Mouse (Mus musculus) c-Kit-positive CD71-negative TER-119-negative erythroid progenitor cells, embryonic 14.5 days (primary cell): ENCODE data around the gene Sipa1l1.

Experiments used
- DNase-seq: peaks from one replicate; pipeline ENCODE4 v3.0.0-alpha.2; 2013; ENCODE audit warnings: low read depth

The Sipa1l1 gene

DNA sequence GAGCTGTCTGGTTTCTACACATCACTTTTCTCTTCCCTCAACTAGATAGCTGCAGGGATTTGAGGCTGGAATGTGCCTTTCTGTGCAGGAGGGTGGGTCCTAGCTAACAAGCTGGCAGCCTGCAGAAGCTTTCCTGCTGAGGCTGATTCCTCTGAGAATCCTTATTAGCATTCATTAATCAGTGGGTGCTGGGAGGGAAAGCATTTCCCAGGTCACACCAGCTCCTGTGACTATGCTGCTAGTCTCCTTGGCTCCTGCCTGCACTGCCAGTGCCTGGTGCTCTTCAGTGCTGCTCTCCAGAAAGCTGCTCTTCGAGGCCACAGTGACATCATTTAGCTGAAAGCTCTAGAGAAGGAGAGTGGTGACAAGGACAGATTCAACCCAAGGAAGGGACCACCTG is 166.0 kb downstream of the Sipa1l1 start:
- no peak for DNase-seq

DNA sequence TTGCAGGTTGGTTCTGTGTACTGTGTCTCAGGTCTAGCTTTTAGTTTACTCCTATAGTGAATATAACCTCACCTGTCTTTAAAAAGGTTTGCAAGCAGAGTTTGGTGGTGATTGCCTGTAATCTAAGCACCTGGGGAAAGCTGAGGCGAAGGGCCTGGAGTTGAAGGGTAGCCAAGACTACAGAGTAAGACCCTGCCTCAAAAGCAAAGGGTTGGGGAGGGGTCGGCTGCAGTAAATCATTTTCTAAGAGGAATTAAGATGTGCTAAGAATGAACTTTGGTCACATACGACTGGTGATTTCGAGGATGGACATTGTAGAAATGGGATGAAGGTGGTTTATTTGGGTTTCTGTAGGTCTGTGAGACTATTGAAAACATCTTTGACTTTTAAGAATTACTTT is 169.4 kb downstream of the Sipa1l1 start:
- DNase-seq = no peak

DNA sequence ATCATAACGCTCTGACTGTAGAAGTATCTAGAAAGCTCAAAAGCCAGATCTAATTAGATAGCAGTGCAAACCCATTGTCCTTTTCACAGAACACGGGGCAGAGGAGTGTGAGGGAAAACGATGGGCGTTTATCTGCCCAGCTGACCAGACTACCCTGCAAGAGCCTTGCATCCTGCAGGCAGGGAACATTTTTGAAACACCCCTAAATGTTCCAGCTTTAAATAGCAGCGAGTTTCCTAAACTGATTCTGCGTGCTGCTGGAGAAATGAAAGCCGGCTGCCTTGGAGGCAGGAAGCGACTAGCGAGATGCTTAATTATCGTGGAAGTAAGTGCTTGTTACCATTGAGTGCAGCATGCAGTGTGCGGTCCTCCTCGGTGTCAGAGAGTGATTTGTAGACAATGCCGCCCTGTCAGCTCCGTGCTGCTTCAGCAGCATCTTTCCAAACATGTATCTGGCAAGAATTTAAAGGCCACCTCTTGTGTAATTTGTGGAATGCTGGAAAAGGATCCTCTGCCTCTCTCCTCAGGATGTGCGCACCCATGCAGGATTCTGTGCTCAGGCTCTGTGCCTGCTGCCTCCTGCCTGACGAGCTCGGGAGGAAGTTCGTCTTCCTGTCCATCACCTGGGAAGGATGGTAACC is 170.2 kb downstream of the Sipa1l1 start:
- no peak for DNase-seq

DNA sequence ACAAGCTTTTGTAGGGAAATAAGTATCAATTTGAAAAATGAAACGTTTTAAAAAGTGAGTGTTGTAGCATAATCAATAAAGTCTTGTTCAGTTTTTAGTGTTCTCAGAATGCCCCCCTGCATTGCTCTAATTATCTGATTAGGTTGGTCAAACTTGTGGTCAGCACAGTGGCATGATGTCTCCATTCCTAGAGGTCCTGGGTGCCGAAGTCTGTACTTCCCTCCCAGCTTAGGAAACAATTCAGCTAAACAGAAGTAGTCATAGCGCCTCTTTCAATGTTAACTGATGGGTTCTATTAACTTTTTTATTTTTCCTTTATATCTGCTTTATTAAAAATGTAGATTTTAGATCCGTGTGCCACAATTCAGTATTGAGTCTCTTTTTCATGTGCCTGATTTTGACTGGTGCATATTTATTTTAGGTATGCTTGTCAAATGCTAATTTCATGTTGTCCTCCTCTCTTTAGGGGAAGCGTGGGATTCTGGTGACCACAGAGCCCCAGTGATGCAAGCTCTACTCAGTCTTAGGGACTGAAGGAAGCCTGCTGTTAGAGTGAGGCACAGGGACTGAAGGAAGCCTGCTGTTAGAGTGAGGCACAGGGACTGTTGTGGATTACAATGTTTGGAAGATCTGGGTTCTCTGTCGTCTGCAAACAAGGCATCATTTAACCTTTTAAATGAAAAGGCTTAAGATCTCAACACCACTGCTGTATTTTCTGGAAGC is 171.2 kb downstream of the Sipa1l1 start:
- DNase-seq = no peak

DNA sequence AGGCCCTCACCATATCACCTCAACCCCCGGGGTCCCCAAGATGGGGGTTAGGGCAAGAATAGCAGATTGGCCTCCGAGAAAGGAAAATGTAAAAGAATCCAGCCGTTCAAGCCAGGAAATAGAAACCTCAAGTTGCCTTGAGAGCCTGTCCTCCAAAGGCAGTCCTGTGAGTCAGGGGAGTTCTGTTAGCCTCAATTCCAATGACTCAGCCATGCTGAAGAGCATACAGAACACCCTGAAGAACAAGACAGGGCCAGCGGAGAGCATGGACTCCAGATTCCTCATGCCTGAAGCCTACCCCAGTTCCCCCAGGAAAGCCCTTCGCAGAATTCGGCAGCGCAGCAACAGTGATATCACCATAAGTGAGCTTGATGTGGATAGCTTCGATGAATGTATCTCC is 172.1 kb downstream of the Sipa1l1 start:
- DNase-seq = no peak

DNA sequence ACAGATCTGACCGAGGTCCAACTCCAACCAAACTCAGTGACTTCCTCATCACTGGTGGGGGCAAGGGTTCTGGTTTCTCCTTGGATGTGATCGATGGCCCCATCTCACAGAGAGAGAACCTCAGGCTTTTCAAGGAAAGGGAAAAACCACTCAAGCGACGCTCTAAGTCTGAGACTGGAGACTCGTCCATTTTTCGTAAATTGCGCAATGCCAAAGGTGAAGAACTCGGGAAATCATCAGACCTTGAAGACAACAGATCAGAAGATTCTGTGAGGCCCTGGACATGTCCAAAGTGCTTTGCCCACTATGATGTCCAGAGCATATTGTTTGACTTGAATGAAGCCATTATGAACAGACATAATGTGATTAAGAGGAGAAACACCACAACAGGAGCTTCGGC is 172.6 kb downstream of the Sipa1l1 start:
- DNase-seq = no peak

DNA sequence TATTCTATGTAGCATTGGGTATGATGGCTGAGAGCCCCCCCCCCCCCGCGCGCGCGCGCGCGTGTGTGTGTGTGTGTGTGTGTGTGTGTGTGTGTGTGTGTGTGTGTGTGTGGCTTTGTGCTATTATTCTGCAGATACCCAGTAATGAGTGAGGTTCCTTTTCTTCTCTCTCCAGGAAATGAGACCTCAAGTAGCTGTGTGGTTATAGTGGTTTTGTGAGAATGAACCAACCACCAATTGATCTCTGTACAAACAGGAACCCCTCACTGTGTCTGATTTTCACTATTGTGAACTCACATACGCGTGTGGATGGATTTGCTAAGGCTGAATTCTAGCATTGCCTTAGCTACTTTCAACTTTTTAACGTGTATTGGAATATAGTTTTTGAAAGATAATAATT is 181.0 kb downstream of the Sipa1l1 start:
- DNase-seq = peak; percentile 33

DNA sequence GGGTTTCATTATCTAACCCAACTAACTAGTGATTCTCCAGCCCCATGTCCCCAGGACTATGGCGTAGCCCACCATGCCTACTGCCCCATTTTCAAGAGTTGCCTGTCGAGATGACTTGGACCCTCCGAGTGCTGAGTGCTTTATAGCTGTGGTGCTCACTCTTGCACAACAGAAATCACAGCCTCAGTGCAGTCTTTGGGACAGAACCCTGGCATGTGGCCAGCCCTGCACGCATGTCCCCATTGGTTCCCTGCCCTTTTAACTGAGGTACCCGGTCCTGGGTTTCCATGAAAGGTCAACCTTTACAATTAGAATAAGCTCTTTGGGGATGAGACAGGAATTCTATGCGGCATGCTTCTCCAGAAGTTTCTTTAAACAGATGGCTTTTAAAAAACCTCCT is 181.8 kb downstream of the Sipa1l1 start:
- DNase-seq = no peak

DNA sequence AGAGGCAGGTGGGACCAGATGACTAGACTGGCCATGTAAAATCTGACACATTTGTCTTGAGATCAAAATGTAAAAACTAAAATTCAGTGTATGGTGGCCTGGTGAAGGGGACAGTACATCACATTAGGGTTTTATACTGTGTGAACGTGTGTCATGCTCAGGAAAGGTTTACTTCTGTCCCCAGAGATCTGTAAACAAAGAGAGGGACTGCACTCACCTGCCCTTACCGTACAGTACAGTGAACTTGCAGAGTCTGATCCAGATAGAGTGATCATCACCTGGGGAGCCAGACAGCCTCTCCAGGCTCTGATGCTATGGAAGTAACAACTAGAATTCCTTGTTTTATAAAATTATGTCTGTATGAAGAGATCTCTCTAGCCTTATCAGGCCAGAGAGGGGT is 184.5 kb downstream of the Sipa1l1 start:
- DNase-seq = no peak

DNA sequence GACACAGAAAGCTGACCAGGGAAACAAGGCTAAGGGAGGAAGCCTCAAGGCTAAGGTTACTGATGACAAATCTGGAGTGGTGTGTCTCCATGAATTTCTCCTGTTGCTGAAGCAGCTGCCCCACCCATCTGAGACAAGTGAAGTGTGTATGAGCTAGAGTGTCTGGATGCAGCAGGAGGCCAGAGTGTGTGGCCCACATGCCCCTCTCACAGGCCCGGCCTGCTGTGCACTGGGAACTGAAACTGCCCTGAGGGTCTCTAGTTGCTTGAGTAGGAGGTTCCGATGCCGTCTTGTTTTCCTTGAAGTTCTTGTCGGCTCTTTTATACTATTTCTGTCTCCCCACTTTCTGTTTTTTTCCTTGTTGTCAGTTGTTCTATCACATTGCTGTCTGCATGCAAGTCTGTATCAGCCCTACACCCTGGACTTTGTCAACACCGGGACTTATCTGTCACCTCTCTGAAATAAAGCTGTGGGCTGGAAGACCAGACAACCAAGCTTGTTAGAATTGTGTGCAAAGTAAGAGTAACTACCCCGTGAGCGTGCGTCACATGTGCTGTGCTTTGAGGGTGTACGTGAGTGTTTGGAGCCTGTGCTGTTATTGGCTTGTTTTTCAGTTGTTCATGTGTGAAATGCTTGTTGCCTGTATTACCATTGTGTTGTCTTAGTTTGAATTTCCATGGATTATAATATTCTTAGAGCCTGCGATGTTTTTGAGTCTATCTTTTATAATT is 186.5 kb downstream of the Sipa1l1 start:
- no peak for DNase-seq

DNA sequence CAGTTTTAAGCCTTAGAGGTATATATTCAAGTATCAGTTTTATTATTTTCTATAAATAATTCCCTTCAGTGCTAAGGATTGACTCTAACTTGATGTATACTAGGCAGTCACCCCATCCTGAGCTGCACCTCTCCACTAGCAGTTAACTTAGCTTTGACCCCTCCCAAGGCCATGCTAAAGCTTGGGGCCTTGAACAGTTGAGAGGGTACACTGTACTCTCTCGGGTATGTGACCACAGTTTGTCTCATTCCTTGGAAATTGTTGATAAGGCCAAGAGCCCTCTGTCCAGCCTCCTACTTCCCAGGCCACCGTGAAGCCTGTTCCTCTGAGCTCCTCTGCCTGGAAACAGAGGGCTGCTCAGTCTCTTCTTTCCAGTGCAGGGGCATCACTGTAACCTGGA is 187.4 kb downstream of the Sipa1l1 start:
- no peak for DNase-seq

DNA sequence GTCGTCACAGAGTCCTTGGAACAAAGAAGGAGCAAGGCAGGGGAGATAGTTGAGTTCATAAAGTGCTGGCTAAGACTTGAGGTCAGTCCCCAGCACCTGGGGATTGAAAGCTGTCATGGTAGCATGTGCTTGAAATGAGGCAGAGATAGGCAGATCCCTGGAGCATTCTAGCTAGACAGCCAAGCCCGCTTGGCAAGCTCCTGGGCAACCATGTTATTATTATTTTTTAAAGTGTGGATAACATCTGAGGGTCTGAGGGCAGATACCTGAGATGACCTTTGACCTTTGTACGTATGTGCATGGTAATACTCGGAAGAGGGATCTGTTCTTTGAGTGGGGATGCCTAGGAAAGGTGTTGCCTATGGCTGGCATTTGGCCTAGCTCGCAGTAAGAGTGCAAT is 188.3 kb downstream of the Sipa1l1 start:
- DNase-seq = no peak

DNA sequence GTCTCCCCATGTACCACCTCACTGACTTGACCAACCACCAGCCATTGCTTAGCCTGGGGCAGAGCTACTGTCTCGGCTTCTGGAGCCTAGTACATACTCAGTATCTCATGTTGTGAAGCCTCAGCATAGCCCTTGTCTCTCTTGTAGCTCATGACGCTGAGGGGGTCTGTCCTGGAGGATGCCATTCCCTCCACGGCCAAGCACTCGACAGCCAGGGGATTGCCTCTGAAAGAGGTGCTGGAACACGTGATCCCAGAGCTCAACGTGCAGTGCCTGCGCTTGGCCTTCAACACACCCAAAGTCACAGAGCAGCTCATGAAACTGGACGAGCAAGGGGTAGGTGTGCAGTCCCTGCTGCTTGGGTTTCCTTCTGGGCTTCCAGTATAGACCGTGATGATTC is 193.7 kb downstream of the Sipa1l1 start:
- no peak for DNase-seq

DNA sequence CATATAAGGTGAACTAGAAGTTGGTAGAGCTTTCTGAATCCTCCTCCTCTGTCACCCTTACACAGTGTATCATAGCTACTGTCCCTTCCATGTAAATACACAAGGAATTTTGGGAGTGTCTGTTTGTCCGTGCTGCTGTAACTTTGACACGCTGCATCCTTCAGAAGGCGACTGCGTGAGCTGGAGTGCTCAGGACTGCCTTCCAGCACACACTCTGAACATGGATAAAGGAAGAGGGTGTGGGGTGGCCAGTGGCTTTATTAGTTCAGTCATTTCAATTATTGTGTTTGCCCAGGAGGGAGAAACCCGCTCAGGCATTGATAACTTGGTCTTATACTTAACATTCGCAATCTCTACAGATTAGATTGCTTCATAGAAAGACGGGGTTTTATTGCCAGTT is 195.1 kb downstream of the Sipa1l1 start:
- DNase-seq = no peak

DNA sequence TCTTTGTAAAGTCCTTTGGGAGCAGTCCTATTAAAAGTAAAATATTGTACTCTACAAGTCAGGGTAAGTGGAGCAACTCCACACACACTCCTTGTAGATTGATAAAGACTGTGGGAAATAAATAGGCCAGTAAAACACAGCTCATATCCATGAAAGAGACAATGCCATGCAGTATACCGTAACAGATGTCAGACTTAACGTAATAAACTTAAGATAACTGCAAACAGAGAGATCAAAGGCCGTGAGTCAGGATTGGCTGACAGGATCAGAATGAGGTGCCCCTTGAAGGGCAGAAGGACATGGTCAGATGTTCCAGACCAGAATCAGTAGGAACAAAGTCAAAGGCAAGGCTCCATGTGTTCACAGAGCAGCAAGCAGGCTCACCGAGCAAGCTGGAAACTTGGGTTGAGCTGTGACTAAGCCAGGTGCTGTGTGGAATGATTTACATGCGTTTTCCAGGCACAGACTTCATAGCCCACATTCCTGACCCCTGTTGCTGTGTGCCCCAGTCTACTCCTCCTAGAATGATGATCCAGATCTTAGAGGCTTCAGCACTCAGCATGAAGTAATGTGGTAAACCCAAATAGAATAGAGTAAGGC is 196.3 kb downstream of the Sipa1l1 start:
- no peak for DNase-seq

DNA sequence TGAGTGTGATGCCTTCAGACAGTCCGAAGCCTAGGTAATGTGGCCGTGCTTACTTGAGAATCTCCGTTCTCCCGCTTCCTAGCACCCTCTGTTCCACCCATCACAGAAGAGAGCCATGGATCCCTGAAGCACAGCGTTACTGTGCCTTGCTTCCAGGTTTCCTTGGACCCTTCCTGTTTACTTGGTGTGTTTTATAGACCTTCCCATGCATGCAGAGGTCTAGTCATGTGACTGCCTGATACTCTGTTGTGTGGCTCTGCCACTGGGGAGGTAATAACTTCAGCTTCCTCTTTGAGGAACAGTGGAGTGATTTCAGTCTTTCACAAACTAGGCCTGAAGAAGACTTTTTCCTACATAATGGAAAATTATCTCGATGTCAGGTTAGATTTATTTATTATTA is 197.6 kb downstream of the Sipa1l1 start:
- DNase-seq = no peak

DNA sequence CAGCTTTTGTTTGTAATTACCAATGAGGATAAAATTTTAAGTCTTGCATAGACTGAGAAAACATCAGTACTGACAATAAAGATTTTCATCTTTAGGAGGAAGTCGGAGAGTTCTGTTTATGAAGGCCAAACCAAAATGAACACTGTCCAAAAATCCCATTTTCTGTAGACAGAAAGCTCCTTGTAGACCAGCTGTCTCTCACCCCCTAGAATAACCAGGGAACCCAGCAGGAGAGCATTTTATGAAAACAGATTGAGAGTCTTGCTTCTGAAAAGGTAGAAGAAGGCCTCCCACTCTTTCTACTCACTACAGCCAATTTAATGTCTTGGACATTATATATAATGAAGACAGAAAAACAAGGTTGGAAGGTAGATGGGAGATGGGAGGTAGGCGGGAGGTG is 198.2 kb downstream of the Sipa1l1 start:
- no peak for DNase-seq

DNA sequence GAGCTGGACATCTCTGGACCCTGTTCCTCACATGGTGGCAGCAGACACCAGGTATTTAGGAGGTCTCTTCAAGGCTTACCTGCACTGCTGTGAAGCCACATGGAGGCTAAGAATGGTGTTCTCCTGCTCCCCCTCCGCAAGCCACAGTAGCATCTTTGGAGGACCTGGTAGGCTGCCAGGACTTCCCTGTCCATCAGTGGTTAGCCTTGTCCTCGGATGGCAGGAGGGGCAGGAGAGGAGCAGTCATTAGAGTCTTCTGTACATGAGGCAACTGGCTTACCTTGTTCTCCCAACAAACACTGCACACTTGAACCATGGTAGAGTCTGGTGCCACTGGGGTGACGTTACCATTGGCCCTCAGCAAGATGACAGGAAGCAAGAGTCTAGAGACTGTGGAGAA is 198.9 kb downstream of the Sipa1l1 start:
- no peak for DNase-seq

DNA sequence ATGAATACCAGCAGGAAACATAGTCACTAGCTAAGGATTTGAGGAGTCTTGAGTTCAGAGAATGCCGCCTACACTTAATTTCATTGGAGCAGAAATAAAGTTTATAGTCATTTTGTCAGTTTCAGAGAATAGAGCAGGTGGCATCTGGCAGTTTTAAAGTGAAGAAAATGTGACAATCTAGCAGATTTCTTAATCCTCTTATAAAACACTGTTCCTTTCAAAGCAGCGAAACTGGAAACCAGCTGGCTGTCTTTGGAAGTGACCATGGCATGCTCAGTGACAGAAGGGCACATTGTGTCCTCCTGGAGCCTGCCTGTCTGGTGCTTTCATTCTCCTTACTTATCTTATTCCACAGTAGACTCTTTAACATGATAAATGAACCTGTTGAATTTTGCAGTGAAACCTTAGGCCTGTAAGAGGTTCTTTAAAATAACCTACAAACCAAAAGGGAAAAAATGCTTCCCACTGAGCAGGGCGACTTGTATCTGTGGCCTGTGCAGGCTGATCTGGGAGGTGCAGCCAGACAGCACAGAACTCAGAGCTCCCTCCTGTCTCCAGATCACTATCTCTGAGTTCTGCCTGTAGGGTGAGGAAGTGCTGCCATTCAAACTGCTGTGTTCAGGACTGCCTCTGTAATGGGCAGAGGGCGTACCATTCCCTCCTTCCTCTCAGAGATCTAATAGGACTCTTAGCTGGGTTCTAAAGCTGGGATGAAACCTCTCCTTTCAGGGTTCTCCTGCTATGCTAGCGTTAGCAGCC is 200.5 kb downstream of the Sipa1l1 start:
- no peak for DNase-seq

DNA sequence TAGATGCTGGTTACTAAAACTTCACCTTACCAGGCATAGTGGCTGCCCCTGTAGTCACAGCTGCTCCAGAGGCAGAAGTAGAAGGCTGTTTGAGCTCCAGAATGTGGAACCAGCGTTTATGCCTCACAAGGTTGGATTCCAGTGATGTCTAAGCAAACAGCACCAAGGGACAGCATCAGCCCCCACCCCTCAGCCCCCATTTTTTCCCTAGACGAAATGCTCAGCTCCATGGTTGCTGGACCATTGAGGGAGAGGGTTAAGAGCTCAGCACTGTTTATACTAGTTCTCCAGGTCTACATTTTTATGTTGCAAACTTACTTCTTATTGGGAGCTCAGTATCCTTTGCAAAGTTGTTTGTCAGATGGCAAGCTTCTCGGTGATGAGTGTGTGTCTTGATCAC is 202.1 kb downstream of the Sipa1l1 start:
- no peak for DNase-seq

DNA sequence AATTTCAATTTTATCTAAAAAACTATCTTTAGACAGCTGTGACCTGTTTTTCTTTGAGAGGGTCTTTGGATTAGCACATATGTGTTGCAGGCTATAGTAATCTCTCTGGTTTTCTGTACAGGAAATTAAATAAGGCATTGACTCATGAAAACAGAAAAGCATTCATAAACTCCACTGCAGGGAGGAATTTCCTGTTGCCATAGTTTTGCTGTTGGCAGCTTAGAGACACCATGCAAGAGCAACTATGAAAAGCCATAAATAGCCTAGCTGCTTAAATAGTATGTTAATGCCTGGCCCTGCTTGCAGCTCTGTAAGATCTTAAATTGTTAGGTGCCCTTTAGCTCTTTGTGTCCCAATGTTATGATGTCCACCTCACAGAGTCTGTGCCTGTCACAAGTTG is 204.9 kb downstream of the Sipa1l1 start:
- no peak for DNase-seq

DNA sequence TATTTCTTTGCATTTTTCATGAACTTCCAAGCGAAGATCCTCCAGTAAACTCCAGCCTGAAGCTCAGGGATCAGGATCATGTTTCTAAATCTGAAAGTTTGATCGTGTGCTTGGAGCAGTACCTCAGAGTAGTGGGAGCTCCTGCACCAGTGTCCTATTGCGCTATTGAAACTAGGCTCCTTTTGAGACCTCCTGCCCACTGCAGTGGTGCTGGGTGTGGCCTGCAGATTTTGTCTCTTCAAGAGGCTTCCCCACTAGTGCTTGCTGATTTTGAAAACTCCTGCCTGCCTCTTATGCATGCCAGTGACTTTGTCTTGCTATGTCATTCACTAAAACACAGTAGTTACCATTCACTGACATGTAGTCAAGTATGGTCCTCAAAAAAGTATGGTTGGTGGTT is 213.8 kb downstream of the Sipa1l1 start:
- DNase-seq = no peak
